Mouse (Mus musculus) ES-Bruce4 (cell line): ENCODE measurements around the gene Shisa3.

Experiments
- CTCF ChIP-seq: IDR thresholded peaks from one replicate; pipeline ENCODE4 v1.8.1; 2011; ENCODE audit warnings: low read depth, low read length
- POLR2A ChIP-seq: IDR thresholded peaks from one replicate; pipeline ENCODE4 v1.8.1; 2011; ENCODE audit warnings: low read length; ENCODE audit not compliant: insufficient read depth

DNA sequence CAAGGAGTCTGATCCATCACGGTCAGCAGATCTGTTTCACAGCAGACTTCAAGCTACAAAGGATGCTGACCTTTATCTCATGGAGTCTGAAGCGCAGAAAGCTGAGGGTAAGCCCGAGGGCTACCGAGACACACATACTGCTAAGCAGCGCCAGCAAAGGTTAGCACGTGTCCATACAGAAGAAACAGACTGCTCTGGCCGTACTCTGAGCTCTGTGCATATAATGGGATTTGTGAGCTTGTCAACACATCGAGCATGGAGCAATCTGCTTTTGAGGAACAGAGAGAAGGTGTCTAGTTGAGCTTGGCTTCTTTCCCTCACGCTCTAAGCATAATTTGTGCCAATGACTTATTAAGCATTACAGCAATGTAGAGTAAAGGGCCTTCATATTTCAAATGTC is 33.6 kb upstream of the Shisa3 start:
- TF ChIP-seq POLR2A (no peak), CTCF (no peak)
